Mouse (Mus musculus) midbrain, embryonic 12.5 days (tissue): ENCODE measurements at regions not wholly inside any gene's neighbourhood (a gene's known extent, or its start where the extent isn't known, plus 50 kb on each side); places are given as distances from the start of the nearest gene placed in this dataset.

ENCODE experiments used
- ATAC-seq: fragments of 200-750 bp; cut with Nextera tagmentation; 2 replicates; pipeline ENCODE4 v1.8.0; 2017; ENCODE audit warnings: low read depth, moderate TSS enrichment, moderate library complexity; ENCODE audit not compliant: low FRiP score
- H3K27ac ChIP-seq: fragments of 300-500 bp; sonication (generic); replicated peaks from 2 replicates; pipeline ENCODE4 v1.5.1; 2016; ENCODE audit warnings: mild to moderate bottlenecking
- H3K27me3 ChIP-seq: fragments of 300-500 bp; sonication (generic); 2 replicates; pipeline ENCODE4 v1.6.1; 2016; ENCODE audit warnings: mild to moderate bottlenecking
- H3K36me3 ChIP-seq: fragments of 300-500 bp; sonication (generic); 2 replicates; pipeline ENCODE4 v1.6.1; 2016
- H3K4me1 ChIP-seq: fragments of 300-500 bp; sonication (generic); 2 replicates; pipeline ENCODE4 v1.6.1; 2016
- H3K4me2 ChIP-seq: fragments of 300-500 bp; sonication (generic); replicated peaks from 2 replicates; pipeline ENCODE4 v1.6.1; 2016; ENCODE audit warnings: mild to moderate bottlenecking, moderate library complexity
- H3K4me3 ChIP-seq: fragments of 300-500 bp; sonication (generic); 2 replicates; pipeline ENCODE4 v1.5.1; 2016; ENCODE audit warnings: mild to moderate bottlenecking
- H3K9ac ChIP-seq: fragments of 300-500 bp; sonication (generic); replicated peaks from 2 replicates; pipeline ENCODE4 v1.6.1; 2016; ENCODE audit warnings: mild to moderate bottlenecking, moderate library complexity
- H3K9me3 ChIP-seq: fragments of 300-500 bp; sonication (generic); 2 replicates; pipeline ENCODE4 v1.6.1; 2016; ENCODE audit warnings: mild to moderate bottlenecking
- WGBS: fragments of 180-500 bp; shearing (Covaris S2); methylation state at CpG from one replicate; pipeline ENCODE4 v1.1.7; 2016; 5-methylcytosine and 5-hydroxymethylcytosine counted together

GRCm38 (mm10) chr12:73847336-73847735 is 53.8 kb upstream of the Hif1a start:
- H3K27ac ChIP-seq, result no peak overlapping the region
- H3K27me3 ChIP-seq, result no peaks in the 10 kb centered on the region
- no peak overlapping the region for H3K9ac ChIP-seq
- no peaks in the 10 kb centered on the region for H3K4me1 ChIP-seq
- no peaks in the 10 kb centered on the region for H3K9me3 ChIP-seq
- H3K4me3 ChIP-seq, result no peak overlapping the region
- WGBS, result 94% methylated on average over 10 of the region's 10 CpGs
- H3K4me2 ChIP-seq, result no peak overlapping the region
- ATAC-seq, result no peak
- H3K36me3 ChIP-seq, result no peaks in the 10 kb centered on the region

- H3K4me2 ChIP-seq, result no peak overlapping the region
- H3K9ac ChIP-seq, result no peak overlapping the region
- no peak for ATAC-seq
- no peaks in the 10 kb centered on the region for H3K36me3 ChIP-seq
- WGBS, result 86% methylated on average over 2 of the region's 2 CpGs
- H3K27ac ChIP-seq, result no peak overlapping the region
- no peak overlapping the region for H3K4me3 ChIP-seq
- no peaks in the 10 kb centered on the region for H3K9me3 ChIP-seq
- H3K27me3 ChIP-seq, result no peaks in the 10 kb centered on the region
- no peaks in the 10 kb centered on the region for H3K4me1 ChIP-seq
These were observed 50.3 kb upstream of the Hif1a start for GRCm38 (mm10) chr12:73850831-73851230.
